Mouse (Mus musculus): ENCODE results near the gene Ltbr.

The Ltbr gene

GRCm38 (mm10) chr6:125313546-125314230 lies at the start of gene Ltbr:
TSS of gene Ltbr (minus strand) at chr6:125313885.
- DNase-seq (ENCODE audit: low spot score in 2 of 2): peak; percentile 62 to 81

GRCm38 (mm10) chr6:125363021-125363420 lies 49.3 kb upstream of the Ltbr start:
- DNase-seq (ENCODE audit: low spot score in 2 of 2): no peak

DNA sequence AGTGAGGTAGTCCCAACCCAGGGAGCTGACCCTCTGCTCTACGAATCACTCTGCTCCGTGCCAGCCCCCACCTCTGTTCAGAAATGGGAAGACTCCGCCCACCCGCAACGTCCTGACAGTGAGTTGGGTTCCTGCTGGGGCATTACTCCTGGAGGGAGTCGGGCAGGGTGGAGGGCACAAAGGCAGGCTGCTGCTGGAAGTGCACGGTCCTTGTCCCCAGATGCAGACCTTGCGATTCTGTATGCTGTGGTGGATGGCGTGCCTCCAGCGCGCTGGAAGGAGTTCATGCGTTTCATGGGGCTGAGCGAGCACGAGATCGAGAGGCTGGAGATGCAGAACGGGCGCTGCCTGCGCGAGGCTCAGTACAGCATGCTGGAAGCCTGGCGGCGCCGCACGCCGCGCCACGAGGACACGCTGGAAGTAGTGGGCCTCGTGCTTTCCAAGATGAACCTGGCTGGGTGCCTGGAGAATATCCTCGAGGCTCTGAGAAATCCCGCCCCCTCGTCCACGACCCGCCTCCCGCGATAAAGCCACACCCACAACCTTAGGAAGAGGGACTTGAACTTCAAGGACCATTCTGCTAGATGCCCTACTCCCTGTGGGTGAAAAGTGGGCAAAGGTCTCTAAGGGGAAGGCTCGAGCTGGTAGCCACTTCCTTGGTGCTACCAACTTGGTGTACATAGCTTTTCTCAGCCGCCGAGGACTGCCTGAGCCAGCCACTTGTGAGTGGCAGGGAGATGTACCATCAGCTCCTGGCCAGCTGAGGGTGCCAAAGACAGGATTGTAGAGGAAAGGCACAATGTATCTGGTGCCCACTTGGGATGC lies 48.0 kb upstream of the Ltbr start:
- DNase-seq (ENCODE audit: low spot score in 2 of 2): no peak

GRCm38 (mm10) chr6:125360846-125361245 lies 47.2 kb upstream of the Ltbr start:
- DNase-seq (ENCODE audit: low spot score in 2 of 2): no peak

DNA sequence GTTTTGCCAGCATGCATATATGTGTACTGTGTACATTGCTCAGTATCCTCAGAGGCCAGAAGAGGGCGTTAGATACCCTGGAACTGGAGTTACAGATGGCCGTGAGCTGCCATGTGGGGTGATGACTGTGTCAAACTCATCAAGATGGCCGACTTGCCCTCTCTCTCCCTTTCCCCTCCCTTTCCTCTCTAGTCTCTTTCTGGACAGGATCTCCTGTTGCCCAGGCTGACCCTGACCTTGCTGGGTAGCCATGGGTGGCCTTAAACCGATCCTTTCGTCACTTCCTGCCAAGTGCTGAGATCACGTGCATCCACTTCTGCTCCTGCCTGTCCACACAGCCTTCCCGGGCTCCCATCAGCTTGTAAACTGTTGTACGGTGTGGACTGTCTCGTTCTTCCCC lies 46.3 kb upstream of the Ltbr start:
- DNase-seq (ENCODE audit: low spot score in 2 of 2): no peak

GRCm38 (mm10) chr6:125357334-125357733 lies 43.6 kb upstream of the Ltbr start:
- DNase-seq (ENCODE audit: low spot score in 2 of 2): no peak

- no peak for DNase-seq (ENCODE audit: low spot score in 2 of 2)
These were observed 42.6 kb upstream of the Ltbr start for GRCm38 (mm10) chr6:125356264-125356663.

DNA sequence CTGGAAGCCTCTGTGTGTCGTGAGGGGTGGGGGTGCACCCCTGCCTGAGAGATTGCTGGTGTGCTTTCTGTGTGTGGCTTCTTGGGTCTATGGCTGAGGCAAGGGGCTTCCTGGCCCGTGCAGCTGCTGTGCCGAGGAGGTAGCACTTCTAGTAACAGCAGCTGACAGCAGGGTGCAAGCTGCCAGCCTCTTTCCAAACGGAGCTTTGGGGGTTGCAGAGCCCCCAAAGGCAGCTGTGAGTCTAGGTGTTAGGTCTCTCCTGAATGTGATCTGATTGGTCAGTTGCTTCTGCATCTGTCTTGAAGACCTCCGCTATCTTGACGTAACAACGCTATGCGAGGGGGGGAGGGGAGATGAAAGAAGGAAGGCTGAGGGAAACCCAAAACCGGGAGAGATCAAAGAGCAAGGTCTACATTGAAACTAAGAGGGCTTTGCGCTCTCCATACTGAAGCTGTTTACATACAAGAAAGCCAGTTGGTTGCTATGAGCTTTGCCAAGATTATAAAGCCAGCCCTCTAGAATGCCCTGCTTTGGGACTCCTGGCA lies 41.6 kb upstream of the Ltbr start:
- no peak for DNase-seq (ENCODE audit: low spot score in 2 of 2)

GRCm38 (mm10) chr6:125354352-125355151 lies 40.9 kb upstream of the Ltbr start:
- no peak for DNase-seq (ENCODE audit: low spot score in 2 of 2)

DNA sequence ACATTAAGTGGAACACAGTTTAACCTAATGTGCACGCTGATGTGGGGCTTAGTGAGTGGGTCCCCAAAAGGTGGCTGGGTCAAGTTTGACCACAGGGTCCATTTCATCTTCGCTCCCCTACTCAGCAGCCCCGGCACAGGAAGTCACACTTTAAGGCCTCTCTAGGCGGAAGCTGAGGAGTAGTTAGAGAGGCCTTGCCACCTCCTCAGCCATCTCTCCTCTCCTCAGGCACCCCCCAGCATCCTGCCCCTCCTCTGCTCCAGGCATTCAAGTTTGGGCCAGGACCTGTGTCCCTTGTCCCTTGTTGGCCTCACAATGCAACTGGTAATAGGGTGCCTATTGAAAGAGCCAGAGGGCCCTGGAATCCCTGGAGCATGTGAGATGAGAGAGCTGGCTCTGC lies 40.0 kb upstream of the Ltbr start:
- no peak for DNase-seq (ENCODE audit: low spot score in 2 of 2)

DNA sequence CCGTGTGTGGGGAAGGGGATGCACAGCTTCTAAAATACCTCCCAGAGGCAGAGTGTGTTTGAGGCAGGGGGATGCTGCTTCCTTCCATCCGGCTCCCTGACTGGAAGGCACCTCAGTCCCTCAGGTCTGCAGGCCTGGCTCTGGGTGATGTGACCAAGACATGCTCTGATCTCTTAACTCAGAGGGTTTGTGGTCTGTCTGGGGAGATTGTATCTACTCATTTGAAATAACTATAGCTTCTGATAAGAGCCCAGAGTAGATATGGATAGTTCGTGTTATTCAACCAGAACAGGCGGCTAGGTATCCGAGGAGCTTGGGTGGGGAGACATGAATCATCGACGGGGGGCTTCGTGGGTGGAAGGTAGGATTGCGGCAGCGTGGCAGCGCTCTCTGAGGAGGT lies 39.5 kb upstream of the Ltbr start:
- no peak for DNase-seq (ENCODE audit: low spot score in 2 of 2)

DNA sequence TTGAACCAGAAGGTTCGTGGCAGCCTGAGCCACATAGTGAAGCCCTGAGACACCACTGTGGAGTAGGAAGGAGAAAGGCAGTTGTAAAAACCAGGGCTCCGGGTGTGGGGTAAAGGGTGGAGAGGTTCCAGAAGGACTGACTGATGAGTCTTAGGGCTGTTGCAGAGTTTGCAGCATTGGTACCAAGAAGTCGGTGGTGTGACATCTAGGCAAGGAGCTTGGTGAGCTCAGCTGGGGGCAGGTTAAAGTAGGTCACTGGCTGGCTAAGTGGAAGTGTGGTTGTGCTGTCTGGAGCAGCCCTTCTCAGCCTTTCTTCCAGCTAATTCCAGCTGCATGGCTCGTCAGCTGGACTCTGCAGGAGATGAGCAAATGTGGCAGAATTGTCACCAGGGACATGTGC lies 39.1 kb upstream of the Ltbr start:
- DNase-seq (ENCODE audit: low spot score in 2 of 2): no peak

- DNase-seq (ENCODE audit: low spot score in 2 of 2): no peak
These were observed 38.3 kb upstream of the Ltbr start for GRCm38 (mm10) chr6:125352046-125352384.

DNA sequence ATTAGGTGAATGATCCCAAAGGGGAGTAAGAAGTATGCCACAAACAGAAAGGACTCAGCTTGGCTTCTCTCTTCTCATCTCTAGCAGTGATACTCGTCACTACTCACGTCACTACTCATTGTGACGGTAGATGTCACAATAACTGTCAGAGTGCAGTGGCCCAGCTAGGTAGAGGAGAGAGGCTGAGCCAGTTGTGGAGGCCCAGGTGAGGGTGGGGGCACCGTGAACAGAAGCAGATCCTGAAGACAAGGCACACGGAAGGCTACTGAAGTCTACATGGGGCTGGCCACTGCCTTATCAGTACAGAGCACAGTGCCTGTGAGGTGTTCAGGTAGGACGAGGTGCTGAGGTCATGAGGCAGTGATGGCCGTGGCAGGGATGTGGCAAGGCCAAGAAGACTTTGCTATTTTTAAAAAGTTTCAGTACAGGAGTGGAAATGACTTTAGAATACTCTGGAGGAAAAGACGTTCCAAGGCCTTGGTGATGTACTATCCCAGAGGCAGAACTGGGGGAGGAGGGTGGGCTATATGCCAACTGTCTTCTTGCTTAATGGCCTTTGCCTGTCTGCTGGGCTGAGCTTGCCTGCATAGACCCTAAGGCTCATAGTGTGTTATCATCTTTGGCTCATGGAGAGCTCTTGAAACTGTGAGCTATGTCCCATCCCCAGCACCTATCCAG lies 37.8 kb upstream of the Ltbr start:
- DNase-seq (ENCODE audit: low spot score in 2 of 2): no peak

- no peak for DNase-seq (ENCODE audit: low spot score in 2 of 2)
These were observed 37.3 kb upstream of the Ltbr start for GRCm38 (mm10) chr6:125350995-125351324.

DNA sequence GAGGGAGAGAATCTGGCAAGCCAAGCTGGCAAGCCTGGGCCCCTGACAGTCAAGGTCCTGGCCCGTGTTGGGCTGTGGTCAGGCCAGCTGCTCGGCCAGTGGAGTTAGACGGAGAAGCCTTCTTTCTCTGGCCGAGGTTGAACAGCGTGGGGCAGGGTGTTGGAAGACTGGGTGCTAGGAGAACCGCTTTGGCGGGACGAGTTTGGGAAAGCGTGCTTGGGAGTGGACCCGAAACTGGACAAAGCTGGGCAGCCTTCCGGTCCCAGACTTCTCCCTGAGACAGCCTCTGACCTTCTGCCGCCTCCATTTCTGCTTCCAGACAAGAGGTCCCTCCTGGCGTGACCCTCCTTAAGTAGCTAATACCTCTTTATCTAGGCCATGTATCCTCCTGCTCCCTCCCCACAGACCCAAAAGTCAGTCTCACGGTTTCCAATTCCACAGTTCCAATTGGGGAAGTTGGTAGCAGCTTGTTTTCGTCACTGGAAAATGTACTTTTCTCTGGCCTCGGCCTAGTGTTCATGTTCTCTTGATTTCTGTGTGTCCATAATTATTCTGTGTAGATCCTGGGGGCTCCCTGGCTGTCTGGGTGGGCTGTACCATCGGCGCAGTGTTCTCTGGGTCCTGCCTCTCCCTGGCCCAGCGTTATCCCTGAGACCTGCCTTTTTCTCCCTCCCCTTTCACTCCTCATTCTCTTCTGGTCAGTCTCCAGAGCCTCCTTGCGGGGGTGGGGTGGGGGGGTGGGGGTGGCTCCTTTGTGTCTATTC lies 36.7 kb upstream of the Ltbr start:
- DNase-seq (ENCODE audit: low spot score in 2 of 2): no peak

DNA sequence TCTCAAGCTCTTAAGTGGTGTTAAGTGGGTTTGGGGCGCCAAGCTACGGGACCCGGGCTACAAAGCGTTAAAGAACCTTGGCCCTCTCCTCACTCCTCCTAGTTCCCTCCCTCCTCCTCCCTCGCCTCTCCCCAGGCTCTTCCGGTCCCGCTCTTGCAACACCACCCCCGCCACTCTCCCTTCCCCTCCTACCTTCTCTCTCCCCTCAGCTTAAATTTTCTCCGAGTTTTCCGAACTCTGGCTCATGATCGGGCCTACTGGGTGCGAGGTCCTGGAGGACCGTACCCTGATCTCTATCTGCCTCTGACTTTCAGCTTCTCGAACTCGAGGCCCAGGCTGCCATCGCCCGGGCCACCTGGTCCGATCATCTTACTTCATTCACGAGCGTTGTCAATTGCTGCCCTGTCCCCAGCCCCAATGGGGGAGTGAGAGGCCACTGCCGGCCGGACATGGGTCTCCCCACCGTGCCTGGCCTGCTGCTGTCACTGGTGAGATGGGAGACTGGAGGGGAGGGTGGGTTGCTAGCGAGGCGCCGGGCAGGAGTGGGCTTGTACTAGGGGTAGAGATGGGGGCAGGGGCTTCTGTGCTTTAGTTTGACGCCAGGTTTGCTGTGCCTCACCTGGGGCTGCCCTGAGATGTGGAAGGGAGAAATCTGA lies 36.0 kb upstream of the Ltbr start:
- DNase-seq (ENCODE audit: low spot score in 2 of 2): peak in 1 of 2 experiments; percentile 41

DNA sequence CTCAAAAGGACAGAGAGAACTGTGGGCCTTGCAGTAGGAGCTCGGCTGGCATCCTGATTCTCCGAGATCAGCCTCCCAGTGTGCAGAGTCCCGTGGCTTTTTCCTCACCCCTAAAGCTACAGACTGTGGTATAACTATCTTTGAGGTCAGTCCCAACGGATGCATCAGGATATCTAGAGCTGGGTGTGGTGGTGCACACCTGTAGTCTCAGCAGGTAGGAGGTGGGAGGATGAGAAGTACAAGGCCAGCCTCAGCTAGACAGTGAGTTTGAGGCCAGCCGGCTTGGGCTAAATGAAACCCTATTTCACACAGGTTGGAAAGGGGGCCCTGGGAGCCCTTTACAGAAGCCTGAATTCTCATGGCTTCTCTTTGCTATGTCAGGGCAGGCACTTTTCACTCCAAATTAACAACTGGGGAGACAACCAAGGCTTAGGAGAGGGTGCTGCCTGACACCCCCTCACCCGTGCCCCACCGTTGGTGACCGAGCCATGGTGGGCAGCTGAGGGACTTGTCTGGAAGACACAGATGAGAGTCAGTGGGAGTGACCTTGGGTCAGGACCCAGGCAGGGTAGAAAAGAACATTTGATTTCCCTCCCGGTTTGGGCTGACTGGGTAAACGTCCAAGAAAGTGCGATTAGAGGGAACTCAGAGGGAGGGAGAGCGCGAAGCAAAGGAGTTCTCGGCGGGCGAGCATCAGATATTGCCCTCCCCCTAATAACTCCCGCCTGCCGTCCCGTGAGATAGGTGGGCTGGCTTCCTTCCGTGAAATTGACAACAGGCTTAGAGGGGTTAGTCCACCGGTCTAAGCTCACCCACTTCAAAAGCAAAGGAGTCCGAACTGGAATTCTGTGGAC lies 35.3 kb upstream of the Ltbr start, which contains the start of gene Tnfrsf1a:
Gene Tnfrsf1a, plus strand, starts transcription at position 642 of the 854 bp plus-strand sequence.
- DNase-seq (ENCODE audit: low spot score in 2 of 2): no peak

- no peak for DNase-seq (ENCODE audit: low spot score in 2 of 2)
These were observed 32.3 kb upstream of the Ltbr start for GRCm38 (mm10) chr6:125346029-125346428.

GRCm38 (mm10) chr6:125345625-125346024 lies 31.9 kb upstream of the Ltbr start:
- no peak for DNase-seq (ENCODE audit: low spot score in 2 of 2)

Measured in spleen, postnatal 4 days (tissue).